Mouse (Mus musculus): ENCODE data around the gene Gm20388. TPM values are rescaled to one million over a fixed set of nuclear protein-coding genes. Genes with fewer than 3 reads are reported as not detected.

Gene Gm20388
- polyA plus RNA-seq, 1 experiment from 2014 or later: not detected

- H3K36me3 ChIP-seq (ENCODE audit: control insufficient read depth, insufficient read depth, low read length): no peaks in the 10 kb centered on the region
- H3K9ac ChIP-seq (ENCODE audit: low read length): no peak overlapping the region
- WGBS: 66% methylated on average over 11 of the region's 11 CpGs
- H3K4me3 ChIP-seq (ENCODE audit: low read length): no peak overlapping the region
- H3K9me3 ChIP-seq (ENCODE audit: control insufficient read depth, low read length): no peaks in the 10 kb centered on the region
- H3K27ac ChIP-seq (ENCODE audit: low read length): no peak overlapping the region
- ATAC-seq (ENCODE audit: low read depth): no peak
- peaks cover 4% of the 10 kb centered on the region for H3K4me1 ChIP-seq (replicated peaks; ENCODE audit: control insufficient read depth, insufficient read depth, low read length)
- no peak overlapping the region for H3K4me2 ChIP-seq (ENCODE audit: low read depth, low read length)
- peaks cover 3% of the 10 kb centered on the region; the same call in 1 of the 2 replicates for H3K27me3 ChIP-seq (ENCODE audit: control insufficient read depth, insufficient read depth, low read depth, low read length)
Measured at GRCm38 (mm10) chr8:122069281-122069680, 2158.6 kb downstream of the Gm20388 start.

GRCm38 (mm10) chr8:122071193-122071592 is 2160.6 kb downstream of the Gm20388 start:
- Histone ChIP-seq H3K36me3 (ENCODE audit: control insufficient read depth, insufficient read depth, low read length) (no peaks in the 10 kb centered on the region), H3K27me3 (ENCODE audit: control insufficient read depth, insufficient read depth, low read depth, low read length) (peaks cover 6% of the 10 kb centered on the region), H3K4me3 (ENCODE audit: low read length) (no peak overlapping the region), H3K4me2 (ENCODE audit: low read depth, low read length) (no peak overlapping the region), H3K27ac (ENCODE audit: low read length) (no peak overlapping the region), H3K4me1 (replicated peaks; ENCODE audit: control insufficient read depth, insufficient read depth, low read length) (peaks cover 14% of the 10 kb centered on the region), H3K9me3 (ENCODE audit: control insufficient read depth, low read length) (no peaks in the 10 kb centered on the region), H3K9ac (ENCODE audit: low read length) (no peak overlapping the region)
- no peak for ATAC-seq (ENCODE audit: low read depth)
- WGBS: 59% methylated on average over 4 of the region's 4 CpGs

GRCm38 (mm10) chr8:122073964-122074363 is 2163.3 kb downstream of the Gm20388 start:
- Histone ChIP-seq H3K27me3 (ENCODE audit: control insufficient read depth, insufficient read depth, low read depth, low read length) (peaks cover 5% of the 10 kb centered on the region; the same call in 1 of the 2 replicates), H3K4me1 (replicated peaks; ENCODE audit: control insufficient read depth, insufficient read depth, low read length) (peaks cover 15% of the 10 kb centered on the region), H3K36me3 (ENCODE audit: control insufficient read depth, insufficient read depth, low read length) (no peaks in the 10 kb centered on the region), H3K27ac (ENCODE audit: low read length) (no peak overlapping the region), H3K4me2 (ENCODE audit: low read depth, low read length) (no peak overlapping the region), H3K4me3 (ENCODE audit: low read length) (no peak overlapping the region), H3K9ac (ENCODE audit: low read length) (no peak overlapping the region), H3K9me3 (ENCODE audit: control insufficient read depth, low read length) (no peaks in the 10 kb centered on the region)
- no peak for ATAC-seq (ENCODE audit: low read depth)
- WGBS: 41% methylated on average over 9 of the region's 9 CpGs

- H3K4me1 ChIP-seq (replicated peaks; ENCODE audit: control insufficient read depth, insufficient read depth, low read length): peaks cover 15% of the 10 kb centered on the region
- no peaks in the 10 kb centered on the region for H3K9me3 ChIP-seq (ENCODE audit: control insufficient read depth, low read length)
- peak; percentile 45; the same call in 1 of the 2 replicates for ATAC-seq (ENCODE audit: low read depth)
- peaks cover 5% of the 10 kb centered on the region; the same call in 1 of the 2 replicates for H3K27me3 ChIP-seq (ENCODE audit: control insufficient read depth, insufficient read depth, low read depth, low read length)
- no peak overlapping the region for H3K4me2 ChIP-seq (ENCODE audit: low read depth, low read length)
- H3K9ac ChIP-seq (ENCODE audit: low read length): no peak overlapping the region
- 24% methylated on average over 9 of the region's 9 CpGs for WGBS
- no peaks in the 10 kb centered on the region for H3K36me3 ChIP-seq (ENCODE audit: control insufficient read depth, insufficient read depth, low read length)
- H3K4me3 ChIP-seq (ENCODE audit: low read length): no peak overlapping the region
- H3K27ac ChIP-seq (ENCODE audit: low read length): no peak overlapping the region
Measured at GRCm38 (mm10) chr8:122074442-122074841, 2163.8 kb downstream of the Gm20388 start.

GRCm38 (mm10) chr8:122074977-122075376 is 2164.3 kb downstream of the Gm20388 start:
- peaks cover 15% of the 10 kb centered on the region for H3K4me1 ChIP-seq (replicated peaks; ENCODE audit: control insufficient read depth, insufficient read depth, low read length)
- H3K27ac ChIP-seq (ENCODE audit: low read length): no peak overlapping the region
- no peak for ATAC-seq (ENCODE audit: low read depth)
- H3K9ac ChIP-seq (ENCODE audit: low read length): no peak overlapping the region
- H3K27me3 ChIP-seq (ENCODE audit: control insufficient read depth, insufficient read depth, low read depth, low read length): peaks cover 5% of the 10 kb centered on the region; the same call in 1 of the 2 replicates
- H3K4me3 ChIP-seq (ENCODE audit: low read length): no peak overlapping the region
- no peaks in the 10 kb centered on the region for H3K36me3 ChIP-seq (ENCODE audit: control insufficient read depth, insufficient read depth, low read length)
- no peak overlapping the region for H3K4me2 ChIP-seq (ENCODE audit: low read depth, low read length)
- H3K9me3 ChIP-seq (ENCODE audit: control insufficient read depth, low read length): no peaks in the 10 kb centered on the region
- WGBS: 53% methylated on average over 4 of the region's 4 CpGs

- peaks cover 5% of the 10 kb centered on the region; the same call in 1 of the 2 replicates for H3K27me3 ChIP-seq (ENCODE audit: control insufficient read depth, insufficient read depth, low read depth, low read length)
- 24% methylated on average over 23 of the region's 23 CpGs for WGBS
- no peak overlapping the region for H3K9ac ChIP-seq (ENCODE audit: low read length)
- no peak overlapping the region; the same call in 1 of the 2 replicates for H3K4me2 ChIP-seq (ENCODE audit: low read depth, low read length)
- peak; percentile 34; the same call in 1 of the 2 replicates for ATAC-seq (ENCODE audit: low read depth)
- H3K36me3 ChIP-seq (ENCODE audit: control insufficient read depth, insufficient read depth, low read length): no peaks in the 10 kb centered on the region
- H3K4me1 ChIP-seq (replicated peaks; ENCODE audit: control insufficient read depth, insufficient read depth, low read length): peaks cover 19% of the 10 kb centered on the region
- H3K27ac ChIP-seq (ENCODE audit: low read length): no peak overlapping the region
- no peak overlapping the region for H3K4me3 ChIP-seq (ENCODE audit: low read length)
- no peaks in the 10 kb centered on the region for H3K9me3 ChIP-seq (ENCODE audit: control insufficient read depth, low read length)
Measured at GRCm38 (mm10) chr8:122076183-122076842, 2165.7 kb downstream of the Gm20388 start.

GRCm38 (mm10) chr8:122078321-122078720 is 2167.7 kb downstream of the Gm20388 start:
- 82% methylated on average over 12 of the region's 12 CpGs for WGBS
- Histone ChIP-seq H3K4me1 (replicated peaks; ENCODE audit: control insufficient read depth, insufficient read depth, low read length) (peaks cover 19% of the 10 kb centered on the region), H3K9me3 (ENCODE audit: control insufficient read depth, low read length) (no peaks in the 10 kb centered on the region), H3K27ac (ENCODE audit: low read length) (no peak overlapping the region), H3K4me3 (ENCODE audit: low read length) (no peak overlapping the region), H3K9ac (ENCODE audit: low read length) (no peak overlapping the region), H3K4me2 (ENCODE audit: low read depth, low read length) (no peak overlapping the region), H3K27me3 (ENCODE audit: control insufficient read depth, insufficient read depth, low read depth, low read length) (peaks cover 5% of the 10 kb centered on the region; the same call in 1 of the 2 replicates), H3K36me3 (ENCODE audit: control insufficient read depth, insufficient read depth, low read length) (no peaks in the 10 kb centered on the region)
- ATAC-seq (ENCODE audit: low read depth): no peak

- Histone ChIP-seq H3K36me3 (ENCODE audit: control insufficient read depth, insufficient read depth, low read length) (no peaks in the 10 kb centered on the region), H3K4me1 (replicated peaks; ENCODE audit: control insufficient read depth, insufficient read depth, low read length) (peaks cover 19% of the 10 kb centered on the region), H3K9me3 (ENCODE audit: control insufficient read depth, low read length) (no peaks in the 10 kb centered on the region), H3K27ac (ENCODE audit: low read length) (no peak overlapping the region), H3K9ac (ENCODE audit: low read length) (no peak overlapping the region), H3K27me3 (ENCODE audit: control insufficient read depth, insufficient read depth, low read depth, low read length) (peaks cover 5% of the 10 kb centered on the region; the same call in 1 of the 2 replicates), H3K4me3 (ENCODE audit: low read length) (no peak overlapping the region), H3K4me2 (ENCODE audit: low read depth, low read length) (no peak overlapping the region)
- no peak for ATAC-seq (ENCODE audit: low read depth)
- whole genome bisulfite sequencing: 61% methylated on average over 6 of the region's 6 CpGs
Measured at GRCm38 (mm10) chr8:122079093-122079492, 2168.5 kb downstream of the Gm20388 start.

- Histone ChIP-seq H3K27ac (ENCODE audit: low read length) (no peak overlapping the region), H3K4me3 (ENCODE audit: low read length) (no peak overlapping the region), H3K36me3 (ENCODE audit: control insufficient read depth, insufficient read depth, low read length) (no peaks in the 10 kb centered on the region), H3K9me3 (ENCODE audit: control insufficient read depth, low read length) (no peaks in the 10 kb centered on the region), H3K4me1 (replicated peaks; ENCODE audit: control insufficient read depth, insufficient read depth, low read length) (peaks cover 11% of the 10 kb centered on the region), H3K9ac (ENCODE audit: low read length) (no peak overlapping the region), H3K27me3 (ENCODE audit: control insufficient read depth, insufficient read depth, low read depth, low read length) (peaks cover 5% of the 10 kb centered on the region; the same call in 1 of the 2 replicates), H3K4me2 (ENCODE audit: low read depth, low read length) (no peak overlapping the region)
- peak; percentile 10; the same call in 1 of the 2 replicates for ATAC-seq (ENCODE audit: low read depth)
- WGBS: 27% methylated on average over 5 of the region's 5 CpGs
Measured at GRCm38 (mm10) chr8:122080347-122080746, 2169.7 kb downstream of the Gm20388 start.
